Mouse (Mus musculus) heart, embryonic 11.5 days (tissue): ENCODE results near the gene 4931428L18Rik. TPM values are rescaled to one million over a fixed set of nuclear protein-coding genes. Genes with fewer than 3 reads are reported as not detected.

ENCODE experiments used
- ATAC-seq: fragments of 200-750 bp; cut with Nextera tagmentation; replicated peaks from 2 replicates; pipeline ENCODE4 v1.8.0; 2017; ENCODE audit warnings: moderate library complexity; ENCODE audit not compliant: insufficient number of reproducible peaks, low FRiP score, low TSS enrichment
- H3K27ac ChIP-seq: fragments of 300-500 bp; sonication (generic); 2 replicates; pipeline ENCODE4 v1.5.1; 2014; ENCODE audit warnings: mild to moderate bottlenecking, low read depth, low read length
- H3K27me3 ChIP-seq: fragments of 300-500 bp; sonication (generic); 2 replicates; pipeline ENCODE4 v1.6.1; 2014; ENCODE audit warnings: mild to moderate bottlenecking, low read length, mixed read lengths; ENCODE audit not compliant: control insufficient read depth, insufficient read depth
- H3K36me3 ChIP-seq: fragments of 300-500 bp; sonication (generic); 2 replicates; pipeline ENCODE4 v1.6.1; 2014; ENCODE audit warnings: mild to moderate bottlenecking, low read length, moderate library complexity, mixed read lengths; ENCODE audit not compliant: control insufficient read depth, insufficient read depth
- H3K4me1 ChIP-seq: fragments of 300-500 bp; sonication (generic); 2 replicates; pipeline ENCODE4 v1.6.1; 2014; ENCODE audit warnings: low read length; ENCODE audit not compliant: control insufficient read depth, insufficient read depth
- H3K4me2 ChIP-seq: fragments of 300-500 bp; sonication (generic); 2 replicates; pipeline ENCODE4 v1.6.1; 2014; ENCODE audit warnings: mild to moderate bottlenecking, moderate library complexity
- H3K4me3 ChIP-seq: fragments of 300-500 bp; sonication (generic); 2 replicates; pipeline ENCODE4 v1.5.1; 2014; ENCODE audit warnings: low read depth, low read length
- H3K9ac ChIP-seq: fragments of 300-500 bp; sonication (generic); 2 replicates; pipeline ENCODE4 v1.6.1; 2014; ENCODE audit warnings: mild to moderate bottlenecking, low read depth, low read length, moderate library complexity
- H3K9me3 ChIP-seq: fragments of 300-500 bp; sonication (generic); replicated peaks from 2 replicates; pipeline ENCODE4 v1.6.1; 2016; ENCODE audit warnings: low read length; ENCODE audit not compliant: control insufficient read depth
- WGBS: fragments of 180-500 bp; shearing (Covaris S2); extraction: QIAGEN DNeasy Blood & Tissue Kit; methylation state at CpG from one replicate; pipeline ENCODE4 v1.1.7; 2014; ENCODE audit not compliant: insufficient replicate concordance; 5-methylcytosine and 5-hydroxymethylcytosine counted together
- polyA plus RNA-seq: library from polyadenylated mRNA; unstranded; fragments of >200 nt; fragmentation: Nextera tagmentation; extraction: Ambion mirVana; gene quantifications from 2 replicates; pipeline ENCODE4 v1.2.1, GENCODE M21; 2014

The 4931428L18Rik gene
- polyA plus RNA-seq, 1 experiment from 2014 or later: not detected

DNA sequence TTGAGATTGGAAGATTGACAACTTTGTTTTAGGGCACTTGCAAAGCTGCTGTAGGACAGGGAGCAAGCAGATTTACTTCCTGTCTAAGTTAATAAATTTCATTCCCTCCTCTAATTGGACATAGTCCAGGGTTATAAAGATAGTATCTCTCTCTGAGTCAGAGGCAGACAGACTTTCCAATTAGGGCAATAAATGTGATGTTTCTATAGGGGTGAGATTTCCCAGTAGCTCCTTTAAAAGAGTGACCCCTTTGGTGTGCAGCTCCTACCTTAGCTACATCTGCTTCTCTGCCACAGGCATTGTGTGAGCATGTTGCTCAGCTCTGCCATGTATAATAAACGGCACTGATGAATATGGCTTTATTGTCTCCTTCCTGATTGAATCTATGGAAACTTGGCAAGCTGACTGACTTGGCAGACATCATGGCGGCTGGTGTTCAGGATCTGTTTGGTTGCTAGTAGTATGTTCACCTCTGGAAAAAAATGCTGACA lies 163.6 kb downstream of the 4931428L18Rik start:
- H3K27ac ChIP-seq: no peak overlapping the region
- no peaks in the 10 kb centered on the region for H3K36me3 ChIP-seq
- H3K4me1 ChIP-seq: no peaks in the 10 kb centered on the region
- no peak overlapping the region for H3K9ac ChIP-seq
- no peaks in the 10 kb centered on the region for H3K27me3 ChIP-seq
- no peak overlapping the region for H3K4me2 ChIP-seq
- no peak for ATAC-seq
- WGBS: 83% methylated on average over 2 of the region's 2 CpGs
- H3K9me3 ChIP-seq: no peaks in the 10 kb centered on the region
- H3K4me3 ChIP-seq: no peak overlapping the region

DNA sequence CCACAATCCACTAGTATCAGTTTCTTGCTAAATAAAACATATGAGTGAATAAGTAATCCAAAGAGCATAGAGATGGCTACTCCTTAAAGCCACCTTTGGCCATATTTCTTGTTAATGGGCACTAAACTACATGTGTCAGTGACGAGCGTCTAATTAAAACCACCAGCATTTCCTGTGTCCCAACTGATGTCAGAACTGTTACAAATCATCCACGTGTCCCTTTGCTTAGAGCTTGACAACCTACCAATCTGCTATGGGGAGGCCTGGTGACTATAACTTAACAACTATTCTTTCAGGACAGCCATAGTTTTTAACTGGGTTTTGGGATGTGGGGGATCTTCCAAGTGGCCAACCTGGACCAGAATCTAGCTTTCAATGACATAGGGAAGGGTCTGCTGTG lies 164.3 kb downstream of the 4931428L18Rik start:
- Histone ChIP-seq H3K9me3 (no peaks in the 10 kb centered on the region), H3K27me3 (no peaks in the 10 kb centered on the region), H3K4me1 (no peaks in the 10 kb centered on the region), H3K4me2 (no peak overlapping the region), H3K4me3 (no peak overlapping the region), H3K36me3 (no peaks in the 10 kb centered on the region), H3K27ac (no peak overlapping the region), H3K9ac (no peak overlapping the region)
- WGBS: 71% methylated on average over 3 of the region's 3 CpGs
- no peak for ATAC-seq

DNA sequence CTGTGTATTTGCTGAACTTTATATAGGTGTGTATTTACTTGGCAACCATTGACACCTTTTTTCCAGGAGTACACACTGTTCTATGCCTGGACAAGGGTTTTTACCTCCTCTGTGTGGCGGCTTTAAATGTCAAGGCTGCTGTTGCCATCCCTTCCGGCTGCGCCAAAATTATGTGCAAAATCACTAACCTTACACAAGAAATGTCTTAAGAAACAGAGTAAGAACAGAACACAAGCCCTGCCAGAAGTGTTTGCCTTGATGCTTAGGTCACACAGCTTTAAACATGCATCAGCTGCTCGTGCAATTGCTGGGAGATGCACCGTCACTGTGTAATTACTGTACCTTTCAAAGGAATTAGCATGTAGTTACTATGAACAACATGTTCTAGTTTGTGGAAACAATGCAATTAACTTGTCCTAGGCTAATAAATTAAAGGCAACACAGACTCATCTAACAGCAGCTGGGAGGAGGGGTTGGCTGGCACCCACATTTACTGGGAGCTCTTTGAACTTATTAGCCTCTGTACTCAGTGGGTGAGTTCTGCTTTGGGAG lies 171.0 kb downstream of the 4931428L18Rik start:
- H3K4me2 ChIP-seq: no peak overlapping the region
- no peak overlapping the region for H3K27ac ChIP-seq
- H3K27me3 ChIP-seq: no peaks in the 10 kb centered on the region
- no peaks in the 10 kb centered on the region for H3K4me1 ChIP-seq
- WGBS: 83% methylated on average over 5 of the region's 5 CpGs
- no peak overlapping the region for H3K4me3 ChIP-seq
- H3K9ac ChIP-seq: no peak overlapping the region
- no peaks in the 10 kb centered on the region for H3K9me3 ChIP-seq
- no peaks in the 10 kb centered on the region for H3K36me3 ChIP-seq
- no peak for ATAC-seq

DNA sequence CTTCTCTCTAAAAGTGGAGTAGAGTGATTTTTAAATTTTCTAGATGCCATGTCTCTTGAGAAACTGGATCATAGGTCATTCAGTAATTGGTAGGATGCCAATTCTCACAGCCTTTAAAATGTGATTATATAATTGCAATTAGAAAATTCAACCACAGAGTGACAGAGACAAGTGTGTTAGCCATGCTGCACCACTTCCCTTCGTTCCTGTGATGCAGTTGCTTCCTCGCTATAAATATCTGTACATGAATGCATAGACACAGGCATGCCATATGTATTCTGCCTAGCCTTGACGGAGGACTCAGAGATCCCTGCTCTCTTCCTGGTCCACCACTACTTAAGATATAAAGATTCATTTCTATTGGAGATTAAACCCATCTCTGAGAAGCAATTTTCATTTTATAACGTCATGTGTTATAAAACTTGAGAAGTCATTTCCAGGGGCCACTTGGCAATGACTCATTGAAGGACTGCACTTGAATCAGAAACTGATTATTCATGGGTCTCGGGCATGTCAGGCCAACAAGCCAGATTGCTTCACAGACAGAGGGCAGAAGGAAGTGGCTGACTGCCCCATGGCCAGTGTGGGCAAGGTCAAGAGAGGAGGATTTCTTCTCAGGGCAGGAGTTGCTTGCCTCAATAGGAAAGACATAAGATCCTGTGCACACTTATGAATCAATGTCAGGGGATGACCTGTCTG lies 172.4 kb downstream of the 4931428L18Rik start:
- Histone ChIP-seq H3K9ac (no peak overlapping the region), H3K9me3 (no peaks in the 10 kb centered on the region), H3K36me3 (no peaks in the 10 kb centered on the region), H3K4me3 (no peak overlapping the region), H3K27ac (no peak overlapping the region), H3K4me1 (no peaks in the 10 kb centered on the region), H3K4me2 (no peak overlapping the region), H3K27me3 (no peaks in the 10 kb centered on the region)
- no peak for ATAC-seq
- WGBS: 73% methylated on average over 5 of the region's 5 CpGs

DNA sequence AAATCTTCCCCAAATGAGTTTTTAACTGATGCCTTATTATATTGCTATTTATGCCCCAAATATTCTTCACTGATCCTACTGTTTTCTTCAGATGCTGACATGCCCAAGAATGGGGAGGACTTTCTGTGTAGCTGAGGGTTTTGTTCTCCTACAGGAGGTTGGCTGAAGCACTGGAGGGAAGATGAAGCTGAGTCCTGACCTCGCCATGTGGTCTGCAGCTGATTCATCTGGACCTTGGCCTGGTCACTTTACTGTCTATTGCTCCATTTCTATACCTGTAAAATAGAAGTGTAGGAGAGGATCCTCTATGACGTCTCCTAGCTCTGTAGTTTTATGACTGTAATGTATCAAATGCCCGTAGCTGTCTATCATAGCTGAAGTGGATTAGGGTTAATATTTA lies 179.3 kb downstream of the 4931428L18Rik start:
- no peak overlapping the region for H3K9ac ChIP-seq
- H3K4me2 ChIP-seq: no peak overlapping the region
- H3K9me3 ChIP-seq: no peaks in the 10 kb centered on the region
- ATAC-seq: no peak
- no peaks in the 10 kb centered on the region for H3K27me3 ChIP-seq
- no peak overlapping the region for H3K4me3 ChIP-seq
- WGBS: 75% methylated on average over 3 of the region's 3 CpGs
- no peaks in the 10 kb centered on the region for H3K36me3 ChIP-seq
- no peak overlapping the region for H3K27ac ChIP-seq
- H3K4me1 ChIP-seq: no peaks in the 10 kb centered on the region

DNA sequence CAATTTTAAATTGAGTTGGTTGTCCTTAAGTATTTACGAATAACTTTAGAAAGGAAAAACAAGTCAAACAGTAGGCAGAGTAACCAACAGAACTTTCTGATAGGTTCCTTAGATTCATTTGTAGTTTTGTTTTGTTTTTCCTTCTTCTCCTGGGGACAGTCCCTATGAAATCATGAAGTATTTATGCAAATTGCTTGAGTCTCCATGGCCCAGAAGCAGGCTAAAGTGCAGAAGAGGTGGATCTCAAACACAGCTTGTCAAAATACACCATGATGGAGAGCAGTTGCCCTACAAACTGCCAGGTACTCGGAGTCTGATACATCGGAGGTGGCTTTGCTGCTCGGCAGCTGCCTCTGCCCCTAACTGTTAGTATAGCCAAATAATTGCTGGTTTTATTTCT lies 179.7 kb downstream of the 4931428L18Rik start:
- 71% methylated on average over 4 of the region's 4 CpGs for WGBS

DNA sequence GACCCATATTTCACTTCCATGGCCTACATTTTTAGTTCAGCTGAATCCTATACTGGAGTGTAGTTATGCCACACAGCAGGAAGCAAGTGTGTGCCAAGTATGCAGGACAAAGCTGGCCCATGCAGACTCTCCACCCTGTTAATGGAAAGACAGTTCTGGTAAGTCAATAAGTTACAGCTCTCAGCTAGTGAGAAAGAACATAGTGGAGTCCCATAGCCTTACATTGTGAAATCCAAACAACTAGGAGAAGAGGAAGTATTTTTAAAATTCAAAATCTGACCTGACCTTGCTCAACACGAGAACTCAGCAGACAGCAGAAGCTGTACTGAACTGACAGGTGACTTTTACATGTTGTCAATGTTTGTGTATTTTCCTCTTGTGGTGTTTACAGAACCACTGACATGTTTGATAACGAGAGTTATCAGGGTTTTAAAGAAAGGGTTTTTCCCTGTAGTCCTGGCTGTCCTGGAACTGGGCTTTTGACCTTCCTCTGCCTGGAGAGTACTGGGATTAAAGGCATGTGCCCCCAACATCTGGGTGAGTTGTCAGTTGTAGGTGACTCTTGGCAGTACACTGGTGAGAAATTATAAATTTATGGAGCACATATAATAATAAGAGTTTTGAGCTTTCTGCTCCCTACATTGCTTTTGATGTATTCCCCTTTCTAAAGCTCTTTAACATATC lies 188.5 kb downstream of the 4931428L18Rik start:
- no peak overlapping the region for H3K4me2 ChIP-seq
- ATAC-seq: no peak
- no peak overlapping the region for H3K27ac ChIP-seq
- H3K9ac ChIP-seq: no peak overlapping the region
- 47% methylated on average over 2 of the region's 2 CpGs for WGBS
- no peak overlapping the region for H3K4me3 ChIP-seq
- no peaks in the 10 kb centered on the region for H3K36me3 ChIP-seq
- H3K27me3 ChIP-seq: no peaks in the 10 kb centered on the region
- H3K9me3 ChIP-seq: no peaks in the 10 kb centered on the region
- no peaks in the 10 kb centered on the region for H3K4me1 ChIP-seq

More for the DNA sequence above, 179.7 kb downstream of the 4931428L18Rik start:
- H3K36me3 ChIP-seq: no peaks in the 10 kb centered on the region
- no peaks in the 10 kb centered on the region for H3K4me1 ChIP-seq
- H3K27ac ChIP-seq: no peak overlapping the region
- no peak overlapping the region for H3K4me2 ChIP-seq
- no peak overlapping the region for H3K4me3 ChIP-seq
- ATAC-seq: no peak
- H3K27me3 ChIP-seq: no peaks in the 10 kb centered on the region
- no peak overlapping the region for H3K9ac ChIP-seq
- no peaks in the 10 kb centered on the region for H3K9me3 ChIP-seq

DNA sequence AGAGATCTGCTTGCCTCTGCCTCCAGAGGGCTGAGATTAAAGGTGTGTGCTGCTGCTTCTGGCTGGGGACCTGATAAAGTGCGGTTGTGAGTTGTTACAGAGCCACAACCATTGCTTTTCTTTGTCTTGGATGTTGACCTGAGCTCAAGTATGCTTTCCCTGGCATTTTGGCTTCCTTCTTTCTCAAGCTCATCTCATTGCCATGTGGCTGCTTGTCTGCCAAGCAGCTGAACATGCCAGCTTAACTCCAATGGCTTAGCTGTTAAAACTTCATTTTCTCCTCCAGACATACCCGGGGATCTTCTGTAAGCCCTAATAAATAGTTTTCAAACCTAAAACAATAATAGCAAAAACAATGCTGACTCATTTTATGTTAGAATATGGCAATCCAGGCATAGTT lies 190.1 kb downstream of the 4931428L18Rik start:
- ATAC-seq: no peak
- no peaks in the 10 kb centered on the region for H3K9me3 ChIP-seq
- H3K4me2 ChIP-seq: no peak overlapping the region
- no peaks in the 10 kb centered on the region for H3K36me3 ChIP-seq
- WGBS: 71% methylated on average over 2 of the region's 2 CpGs
- no peak overlapping the region for H3K4me3 ChIP-seq
- no peak overlapping the region for H3K9ac ChIP-seq
- no peak overlapping the region for H3K27ac ChIP-seq
- H3K4me1 ChIP-seq: no peaks in the 10 kb centered on the region
- no peaks in the 10 kb centered on the region for H3K27me3 ChIP-seq
